Mouse (Mus musculus) lung, adult 2 months (tissue): ENCODE results near the gene Vmn2r37. TPM values are rescaled to one million over a fixed set of nuclear protein-coding genes. Genes with fewer than 3 reads are reported as not detected.
"Not testable (repeated sequence)": the region's sequence is repeated elsewhere in the genome, so short reads cannot be mapped to it uniquely, and the experiment has no call there.

Experiments used
- DNase-seq: peaks from one replicate; pipeline ENCODE4 v3.0.0; 2022
- H3K4me1 ChIP-seq: fragments of 200-500 bp; 2 replicates; pipeline ENCODE4 v1.6.1; 2011; ENCODE audit warnings: low read length; ENCODE audit not compliant: control insufficient read depth, insufficient read depth
- H3K4me3 ChIP-seq: fragments of 200-500 bp; replicated peaks from 2 replicates; pipeline ENCODE3; 2011; ENCODE audit warnings: low read depth, mild to moderate bottlenecking, control low read depth, low read length; ENCODE audit errors: extremely low read depth
- WGBS: fragments of 180-500 bp; shearing (Covaris S2); methylation state at CpG from one replicate; pipeline ENCODE4 v1.1.7; 2018; 5-methylcytosine and 5-hydroxymethylcytosine counted together
- polyA plus RNA-seq: library from polyadenylated mRNA; depleted of rRNA; stranded (reverse); fragments of >200 nt; gene quantifications from 2 replicates; pipeline ENCODE4 v1.2.3, GENCODE M21; 2012; rRNA removed

Vmn2r37 gene
- polyA plus RNA-seq, result not detected in 2 replicates

DNA sequence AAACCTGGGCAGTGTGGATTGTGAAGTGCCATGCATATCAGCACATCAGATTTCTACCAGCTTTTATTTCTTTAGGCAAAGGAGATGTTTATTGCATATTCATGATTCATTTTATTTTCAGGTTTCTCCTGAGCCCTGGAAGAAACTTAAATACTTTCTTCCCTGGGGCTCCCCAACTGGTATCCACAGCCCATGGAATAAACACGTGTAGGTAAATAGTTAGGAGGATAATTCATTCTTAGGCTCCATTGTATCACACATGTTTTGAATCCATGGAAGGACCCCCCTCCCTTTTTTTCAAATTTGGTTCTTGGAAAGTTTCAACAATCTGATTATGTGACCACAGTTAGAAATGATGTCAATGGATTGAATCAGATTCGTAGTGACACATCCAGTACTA is at the start of gene Vmn2r37:
Vmn2r37 (minus strand) TSS at position 101 of the 400 bp plus-strand sequence.
- 49% methylated on average over 2 of the region's 2 CpGs for WGBS
- not testable (repeated sequence) for H3K4me1 ChIP-seq, DNase-seq, H3K4me3 ChIP-seq

Other genes with a start within 250 kb of the Vmn2r37 start
- gene Vmn2r39, start 192.9 kb downstream of the Vmn2r37 start, polyA plus RNA-seq, result not detected in 2 replicates
- gene Vmn2r38, start 125.8 kb downstream of the Vmn2r37 start, polyA plus RNA-seq, result not detected in 2 replicates